Mouse (Mus musculus) liver, embryonic 12.5 days (tissue): ENCODE measurements around the gene Mrps2. TPM values are rescaled to one million over a fixed set of nuclear protein-coding genes. Genes with fewer than 3 reads are reported as not detected.
"Not testable (repeated sequence)": the region's sequence is repeated elsewhere in the genome, so short reads cannot be mapped to it uniquely, and the experiment has no call there.

Source experiments
- ATAC-seq: fragments of 200-750 bp; cut with Nextera tagmentation; 2 replicates; pipeline ENCODE4 v1.8.0; 2017; ENCODE audit warnings: moderate number of reproducible peaks, mild to moderate bottlenecking, moderate library complexity
- H3K27ac ChIP-seq: fragments of 300-500 bp; sonication (generic); 2 replicates; pipeline ENCODE4 v1.5.1; 2016; ENCODE audit warnings: mild to moderate bottlenecking
- H3K27me3 ChIP-seq: fragments of 300-500 bp; sonication (generic); replicated peaks from 2 replicates; pipeline ENCODE4 v1.6.1; 2016; ENCODE audit warnings: mild to moderate bottlenecking, moderate library complexity
- H3K36me3 ChIP-seq: fragments of 300-500 bp; sonication (generic); 2 replicates; pipeline ENCODE4 v1.6.1; 2016; ENCODE audit warnings: mild to moderate bottlenecking, moderate library complexity
- H3K4me1 ChIP-seq: fragments of 300-500 bp; sonication (generic); 2 replicates; pipeline ENCODE4 v1.6.1; 2016
- H3K4me2 ChIP-seq: fragments of 300-500 bp; sonication (generic); 2 replicates; pipeline ENCODE4 v1.6.1; 2016; ENCODE audit warnings: mild to moderate bottlenecking, moderate library complexity
- H3K4me3 ChIP-seq: fragments of 300-500 bp; sonication (generic); 2 replicates; pipeline ENCODE4 v1.5.1; 2016; ENCODE audit warnings: mild to moderate bottlenecking, moderate library complexity
- H3K9ac ChIP-seq: fragments of 300-500 bp; sonication (generic); 2 replicates; pipeline ENCODE4 v1.6.1; 2016; ENCODE audit warnings: mild to moderate bottlenecking, moderate library complexity
- H3K9me3 ChIP-seq: fragments of 300-500 bp; sonication (generic); replicated peaks from 2 replicates; pipeline ENCODE4 v1.6.1; 2016; ENCODE audit warnings: mild to moderate bottlenecking, moderate library complexity
- WGBS: fragments of 180-500 bp; shearing (Covaris S2); methylation state at CpG from one replicate; pipeline ENCODE4 v1.1.7; 2016; ENCODE audit not compliant: insufficient replicate concordance; 5-methylcytosine and 5-hydroxymethylcytosine counted together
- polyA plus RNA-seq: library from polyadenylated mRNA; unstranded; fragments of >200 nt; fragmentation: Nextera tagmentation; extraction: Ambion mirVana; gene quantifications from 2 replicates; pipeline ENCODE4 v1.2.1, GENCODE M21; 2016

The Mrps2 gene
- polyA plus RNA-seq, 1 experiment from 2014 or later, result 41.0 TPM

GRCm38 (mm10) chr2:28511600-28511999 is 43.7 kb downstream of the Mrps2 start:
- H3K36me3 ChIP-seq, H3K9ac ChIP-seq, H3K27ac ChIP-seq, ATAC-seq, H3K4me3 ChIP-seq, H3K4me2 ChIP-seq, H3K9me3 ChIP-seq: not testable (repeated sequence)
- WGBS, result 32% methylated on average over 5 of the region's 5 CpGs
- Histone ChIP-seq H3K4me1 (peaks cover 21% of the 10 kb centered on the region), H3K27me3 (peaks cover 65% of the 10 kb centered on the region)

- H3K36me3 ChIP-seq, result no peaks in the 10 kb centered on the region
- no peak within 1 kb of the TSS for H3K27ac ChIP-seq
- H3K4me3 ChIP-seq, result peak within 1 kb of the TSS; percentile 55
- no peaks in the 10 kb centered on the region for H3K9me3 ChIP-seq
- under 1% methylated on average over 60 of the region's 71 CpGs for WGBS
- H3K4me2 ChIP-seq, result peak within 1 kb of the TSS; percentile 78
- peak; percentile 54; the same call in 1 of the 2 replicates for ATAC-seq
- peaks cover 21% of the 10 kb centered on the region for H3K4me1 ChIP-seq
- peak within 1 kb of the TSS; percentile 54 for H3K9ac ChIP-seq
- peaks cover 65% of the 10 kb centered on the region for H3K27me3 ChIP-seq
These were observed 45.0 kb downstream of the Mrps2 start, which contains the start of gene Ralgds for GRCm38 (mm10) chr2:28512798-28513401. Gene Ralgds, plus strand, starts transcription at chr2:28513125.

GRCm38 (mm10) chr2:28513431-28514370 is 45.8 kb downstream of the Mrps2 start:
- H3K36me3 ChIP-seq, result no peaks in the 10 kb centered on the region
- WGBS, result 7% methylated on average over 47 of the region's 47 CpGs
- no peak overlapping the region for H3K27ac ChIP-seq
- ATAC-seq, result peak; percentile 6; the same call in 1 of the 2 replicates
- H3K9ac ChIP-seq, result peak overlapping the region; percentile 54
- peak overlapping the region; percentile 55 for H3K4me3 ChIP-seq
- peaks cover 65% of the 10 kb centered on the region for H3K27me3 ChIP-seq
- H3K4me1 ChIP-seq, result peaks cover 21% of the 10 kb centered on the region
- H3K4me2 ChIP-seq, result peak overlapping the region; percentile 78
- H3K9me3 ChIP-seq, result no peaks in the 10 kb centered on the region

- Histone ChIP-seq H3K9ac (no peak overlapping the region), H3K4me1 (peaks cover 21% of the 10 kb centered on the region), H3K4me3 (no peak overlapping the region), H3K27ac (no peak overlapping the region), H3K36me3 (no peaks in the 10 kb centered on the region), H3K27me3 (peaks cover 61% of the 10 kb centered on the region), H3K4me2 (peak overlapping the region; percentile 78), H3K9me3 (no peaks in the 10 kb centered on the region)
- no peak for ATAC-seq
- 11% methylated on average over 5 of the region's 5 CpGs for WGBS
These were observed 46.6 kb downstream of the Mrps2 start for GRCm38 (mm10) chr2:28514489-28514888.

- H3K27me3 ChIP-seq, result peaks cover 34% of the 10 kb centered on the region
- ATAC-seq, result peak; percentile 52
- 32% methylated on average over 5 of the region's 5 CpGs for WGBS
- H3K27ac ChIP-seq, result no peak overlapping the region
- no peak overlapping the region for H3K9ac ChIP-seq
- H3K4me1 ChIP-seq, result peaks cover 21% of the 10 kb centered on the region
- no peaks in the 10 kb centered on the region for H3K36me3 ChIP-seq
- H3K9me3 ChIP-seq, result no peaks in the 10 kb centered on the region
- H3K4me3 ChIP-seq, result no peak overlapping the region
- no peak overlapping the region for H3K4me2 ChIP-seq
These were observed 49.5 kb downstream of the Mrps2 start for GRCm38 (mm10) chr2:28517206-28517909.

GRCm38 (mm10) chr2:28518231-28518630 is 50.4 kb downstream of the Mrps2 start:
- H3K27me3 ChIP-seq, result peaks cover 25% of the 10 kb centered on the region
- H3K9ac ChIP-seq, result no peak overlapping the region
- H3K4me1 ChIP-seq, result peaks cover 15% of the 10 kb centered on the region
- 75% methylated on average over 2 of the region's 2 CpGs for WGBS
- no peak overlapping the region for H3K27ac ChIP-seq
- no peak for ATAC-seq
- H3K4me3 ChIP-seq, result no peak overlapping the region
- H3K9me3 ChIP-seq, result no peaks in the 10 kb centered on the region
- H3K4me2 ChIP-seq, result no peak overlapping the region
- H3K36me3 ChIP-seq, result no peaks in the 10 kb centered on the region

GRCm38 (mm10) chr2:28520581-28520980 is 52.7 kb downstream of the Mrps2 start:
- H3K36me3 ChIP-seq, result no peaks in the 10 kb centered on the region
- 63% methylated on average over 5 of the region's 5 CpGs for WGBS
- H3K4me1 ChIP-seq, result peaks cover 17% of the 10 kb centered on the region

More at GRCm38 (mm10) chr2:28520581-28520980, 52.7 kb downstream of the Mrps2 start:
- no peak overlapping the region for H3K9ac ChIP-seq
- H3K9me3 ChIP-seq, result no peaks in the 10 kb centered on the region
- H3K4me3 ChIP-seq, result no peak overlapping the region
- H3K27ac ChIP-seq, result no peak overlapping the region
- no peak for ATAC-seq
- no peak overlapping the region for H3K4me2 ChIP-seq
- 0 out of 2 replicates have a peak, but pooled peaks cover 4% of the 10 kb centered on the region for H3K27me3 ChIP-seq

Other genes starting within 250 kb of the Mrps2 start
- gene Ppp1r26, start 21.3 kb upstream of the Mrps2 start, polyA plus RNA-seq, result 0.37 and 0.42 TPM in 2 replicates
- gene 1700007K13Rik, start 1.7 kb upstream of the Mrps2 start, polyA plus RNA-seq, result not detected in 2 replicates
- gene Gbgt1, start 28.8 kb downstream of the Mrps2 start, polyA plus RNA-seq, result 0.37 and 0.39 TPM in 2 replicates
- 0.64 and 0.71 TPM in 2 replicates for gene Gm10134, start 38.0 kb downstream of the Mrps2 start, polyA plus RNA-seq
- 4.3 and 5.5 TPM in 2 replicates for gene Ralgds, start 45.1 kb downstream of the Mrps2 start, polyA plus RNA-seq
- not detected in 2 replicates for gene Cel, start 95.3 kb downstream of the Mrps2 start, polyA plus RNA-seq
- 24.9 and 26.3 TPM in 2 replicates for gene Gtf3c5, start 115.7 kb downstream of the Mrps2 start, polyA plus RNA-seq
- gene Gfi1b, start 153.9 kb downstream of the Mrps2 start, polyA plus RNA-seq, result 117 and 121 TPM in 2 replicates
- 12.5 and 13.6 TPM in 2 replicates for gene Tsc1, start 173.2 kb downstream of the Mrps2 start, polyA plus RNA-seq
- gene Spaca9, start 231.7 kb downstream of the Mrps2 start, polyA plus RNA-seq, result 1.9 and 2.6 TPM in 2 replicates
- 0.14 and 0.35 TPM in 2 replicates for gene Ak8, start 232.1 kb downstream of the Mrps2 start, polyA plus RNA-seq